Mouse (Mus musculus) midbrain, embryonic 11.5 days (tissue): Measurements from ENCODE around the gene Pou3f3. TPM values are rescaled to one million over a fixed set of nuclear protein-coding genes. Genes with fewer than 3 reads are reported as not detected.

Experiments used
- ATAC-seq: fragments of 200-750 bp; cut with Nextera tagmentation; 2 replicates; pipeline ENCODE4 v1.8.0; 2017; ENCODE audit warnings: moderate TSS enrichment, moderate library complexity; ENCODE audit not compliant: low FRiP score
- DNase-seq: peaks from one replicate; pipeline ENCODE4 v3.0.0; 2015; ENCODE audit warnings: low spot score; ENCODE audit errors: missing footprints
- H3K27ac ChIP-seq: fragments of 300-500 bp; sonication (generic); 2 replicates; pipeline ENCODE4 v1.5.1; 2014; ENCODE audit warnings: low read depth, low read length
- H3K27me3 ChIP-seq: fragments of 300-500 bp; sonication (generic); 2 replicates; pipeline ENCODE4 v1.6.1; 2014; ENCODE audit warnings: mild to moderate bottlenecking, low read length, moderate library complexity, mixed read lengths; ENCODE audit not compliant: control insufficient read depth, insufficient read depth
- H3K36me3 ChIP-seq: fragments of 300-500 bp; sonication (generic); 2 replicates; pipeline ENCODE4 v1.6.1; 2014; ENCODE audit warnings: mild to moderate bottlenecking, low read length, moderate library complexity, mixed read lengths; ENCODE audit not compliant: control insufficient read depth, insufficient read depth
- H3K4me1 ChIP-seq: fragments of 300-500 bp; sonication (generic); 2 replicates; pipeline ENCODE4 v1.6.1; 2014; ENCODE audit warnings: low read length; ENCODE audit not compliant: control insufficient read depth, insufficient read depth
- H3K4me2 ChIP-seq: fragments of 300-500 bp; sonication (generic); 2 replicates; pipeline ENCODE4 v1.6.1; 2014; ENCODE audit warnings: mild to moderate bottlenecking, moderate library complexity
- H3K4me3 ChIP-seq: fragments of 300-500 bp; sonication (generic); 2 replicates; pipeline ENCODE4 v1.5.1; 2014; ENCODE audit warnings: low read depth, low read length
- H3K9ac ChIP-seq: fragments of 300-500 bp; sonication (generic); 2 replicates; pipeline ENCODE4 v1.6.1; 2014; ENCODE audit warnings: low read length
- H3K9me3 ChIP-seq: fragments of 300-500 bp; sonication (generic); 2 replicates; pipeline ENCODE4 v1.6.1; 2016; ENCODE audit warnings: low read length; ENCODE audit not compliant: control insufficient read depth
- WGBS: fragments of 180-500 bp; shearing (Covaris S2); extraction: QIAGEN DNeasy Blood & Tissue Kit; methylation state at CpG from one replicate; pipeline ENCODE4 v1.1.7; 2014; 5-methylcytosine and 5-hydroxymethylcytosine counted together
- polyA plus RNA-seq: library from polyadenylated mRNA; unstranded; fragments of >200 nt; fragmentation: Nextera tagmentation; extraction: Ambion mirVana; gene quantifications from 2 replicates; pipeline ENCODE4 v1.2.1, GENCODE M21; 2014

Pou3f3 gene
- polyA plus RNA-seq, 1 experiment from 2014 or later = 26.3 TPM

- ATAC-seq = no peak
- peaks cover 57% of the 10 kb centered on the region for H3K4me1 ChIP-seq
- peak; percentile 94 for DNase-seq
- no peaks in the 10 kb centered on the region; the same call in 1 of the 2 replicates for H3K27me3 ChIP-seq
- peak overlapping the region; percentile 68 for H3K4me3 ChIP-seq
- no peaks in the 10 kb centered on the region for H3K9me3 ChIP-seq
- H3K4me2 ChIP-seq = peak overlapping the region; percentile 76
- no peaks in the 10 kb centered on the region for H3K36me3 ChIP-seq
- peak overlapping the region; percentile 57 for H3K27ac ChIP-seq
- peak overlapping the region; percentile 94 for H3K9ac ChIP-seq
- WGBS = 2% methylated on average over 8 of the region's 8 CpGs
Measured at GRCm38 (mm10) chr1:42711456-42712310, 16.1 kb downstream of the Pou3f3 start.

- peak; percentile 91 for DNase-seq
- Histone ChIP-seq H3K4me1 (peaks cover 51% of the 10 kb centered on the region), H3K4me2 (peak overlapping the region; percentile 76), H3K9ac (peak overlapping the region; percentile 94), H3K9me3 (no peaks in the 10 kb centered on the region), H3K36me3 (no peaks in the 10 kb centered on the region), H3K27ac (peak overlapping the region; percentile 57), H3K4me3 (peak overlapping the region; percentile 68), H3K27me3 (no peaks in the 10 kb centered on the region; the same call in 1 of the 2 replicates)
- no peak for ATAC-seq
- 3% methylated on average over 4 of the region's 4 CpGs for WGBS
Measured at GRCm38 (mm10) chr1:42712311-42712690, 16.7 kb downstream of the Pou3f3 start.

- Histone ChIP-seq H3K4me3 (peak overlapping the region; percentile 68), H3K27me3 (no peaks in the 10 kb centered on the region; the same call in 1 of the 2 replicates), H3K4me2 (peak overlapping the region; percentile 76), H3K27ac (peak overlapping the region; percentile 93), H3K9me3 (no peaks in the 10 kb centered on the region), H3K9ac (peak overlapping the region; percentile 94), H3K36me3 (no peaks in the 10 kb centered on the region), H3K4me1 (peaks cover 41% of the 10 kb centered on the region)
- under 1% methylated on average over 46 of the region's 46 CpGs for WGBS
- ATAC-seq (peak; percentile 69), DNase-seq (peak; percentile 97)
Measured at GRCm38 (mm10) chr1:42713104-42713932, 17.8 kb downstream of the Pou3f3 start.

- H3K4me2 ChIP-seq = peak overlapping the region; percentile 76
- H3K27ac ChIP-seq = peak overlapping the region; percentile 93
- H3K4me1 ChIP-seq = peaks cover 32% of the 10 kb centered on the region
- peak overlapping the region; percentile 68 for H3K4me3 ChIP-seq
- WGBS = under 1% methylated on average over 29 of the region's 31 CpGs
- no peaks in the 10 kb centered on the region for H3K9me3 ChIP-seq
- DNase-seq (peak; percentile 95), ATAC-seq (peak; percentile 76)
- H3K36me3 ChIP-seq = no peaks in the 10 kb centered on the region
- H3K9ac ChIP-seq = peak overlapping the region; percentile 94
- no peaks in the 10 kb centered on the region for H3K27me3 ChIP-seq
Measured at GRCm38 (mm10) chr1:42714016-42714931, 18.7 kb downstream of the Pou3f3 start.

- 23% methylated on average over 5 of the region's 5 CpGs for WGBS
- H3K4me1 ChIP-seq = peaks cover 5% of the 10 kb centered on the region
- no peak for ATAC-seq
- H3K4me3 ChIP-seq = no peak overlapping the region
- no peaks in the 10 kb centered on the region for H3K36me3 ChIP-seq
- H3K9me3 ChIP-seq = no peaks in the 10 kb centered on the region
- DNase-seq = no peak
- H3K4me2 ChIP-seq = no peak overlapping the region
- no peaks in the 10 kb centered on the region for H3K27me3 ChIP-seq
- H3K9ac ChIP-seq = no peak overlapping the region
- no peak overlapping the region for H3K27ac ChIP-seq
Measured at GRCm38 (mm10) chr1:42718549-42718948, 23.0 kb downstream of the Pou3f3 start.

GRCm38 (mm10) chr1:42721353-42721752, 25.8 kb downstream of the Pou3f3 start:
- Histone ChIP-seq H3K4me2 (no peak overlapping the region), H3K4me1 (no peaks in the 10 kb centered on the region), H3K27ac (no peak overlapping the region), H3K36me3 (no peaks in the 10 kb centered on the region), H3K9me3 (no peaks in the 10 kb centered on the region), H3K27me3 (no peaks in the 10 kb centered on the region), H3K9ac (no peak overlapping the region), H3K4me3 (no peak overlapping the region)
- WGBS = 78% methylated on average over 5 of the region's 5 CpGs
- DNase-seq (no peak), ATAC-seq (no peak)

GRCm38 (mm10) chr1:42723769-42724300, 28.3 kb downstream of the Pou3f3 start:
- Histone ChIP-seq H3K4me3 (no peak overlapping the region), H3K9ac (no peak overlapping the region), H3K4me1 (no peaks in the 10 kb centered on the region), H3K27me3 (no peaks in the 10 kb centered on the region), H3K4me2 (no peak overlapping the region), H3K36me3 (no peaks in the 10 kb centered on the region), H3K9me3 (no peaks in the 10 kb centered on the region), H3K27ac (no peak overlapping the region)
- WGBS = 94% methylated on average over 1 of the region's 1 CpGs
- DNase-seq (peak; percentile 60), ATAC-seq (no peak)

- Histone ChIP-seq H3K27ac (no peak overlapping the region), H3K4me2 (no peak overlapping the region), H3K27me3 (no peaks in the 10 kb centered on the region), H3K4me1 (no peaks in the 10 kb centered on the region), H3K36me3 (no peaks in the 10 kb centered on the region), H3K9me3 (no peaks in the 10 kb centered on the region), H3K4me3 (no peak overlapping the region), H3K9ac (no peak overlapping the region)
- DNase-seq (peak; percentile 56), ATAC-seq (no peak)
- 90% methylated on average over 2 of the region's 2 CpGs for WGBS
Measured at GRCm38 (mm10) chr1:42724881-42725280, 29.3 kb downstream of the Pou3f3 start.
